Mouse (Mus musculus): ENCODE measurements around the gene Zfp607b. TPM values are rescaled to one million over a fixed set of nuclear protein-coding genes. Genes with fewer than 3 reads are reported as not detected.

The Zfp607b gene
- polyA plus RNA-seq (2012; rRNA removed): 0.18 and 0.48 TPM in 2 replicates

GRCm38 (mm10) chr7:27688815-27689612 is at the start of gene Zfp607b:
Gene Zfp607b, plus strand, starts transcription at chr7:27689340.

GRCm38 (mm10) chr7:27653681-27654437 is 35.3 kb upstream of the Zfp607b start, which contains the start of gene Ttc9b:
Gene Ttc9b, plus strand, starts transcription at chr7:27653915.

GRCm38 (mm10) chr7:27674522-27675221 is 14.5 kb upstream of the Zfp607b start, which contains the start of gene Map3k10:
Gene Map3k10, minus strand, starts transcription at chr7:27674598.

GRCm38 (mm10) chr7:27731281-27731883 is 42.2 kb downstream of the Zfp607b start, which contains the start of gene Zfp60:
Gene Zfp60, plus strand, starts transcription at chr7:27731389.

Other genes starting within 250 kb of the Zfp607b start
- gene Sptbn4, start 241.7 kb upstream of the Zfp607b start, polyA plus RNA-seq (2012; rRNA removed): 0.06 and 0.07 TPM in 2 replicates
- 646 and 662 TPM in 2 replicates for gene Blvrb, start 241.4 kb upstream of the Zfp607b start, polyA plus RNA-seq (2012; rRNA removed)
- gene Sertad3, start 215.6 kb upstream of the Zfp607b start, polyA plus RNA-seq (2012; rRNA removed): 21.9 and 25.8 TPM in 2 replicates
- gene Sertad1, start 202.4 kb upstream of the Zfp607b start, polyA plus RNA-seq (2012; rRNA removed): 8.9 and 10.4 TPM in 2 replicates
- 0.66 and 0.74 TPM in 2 replicates for gene Prx, start 190.0 kb upstream of the Zfp607b start, polyA plus RNA-seq (2012; rRNA removed)
- gene Hipk4, start 166.1 kb upstream of the Zfp607b start, polyA plus RNA-seq (2012; rRNA removed): 0.43 and 0.51 TPM in 2 replicates
- 40.9 and 46.4 TPM in 2 replicates for gene Pld3, start 136.1 kb upstream of the Zfp607b start, polyA plus RNA-seq (2012; rRNA removed)
- gene 2310022A10Rik, start 136.1 kb upstream of the Zfp607b start, polyA plus RNA-seq (2012; rRNA removed): 11.7 and 13.6 TPM in 2 replicates
- 20.9 and 24.0 TPM in 2 replicates for gene Akt2, start 97.8 kb upstream of the Zfp607b start, polyA plus RNA-seq (2012; rRNA removed)
- gene Ttc9b, start 35.4 kb upstream of the Zfp607b start, polyA plus RNA-seq (2012; rRNA removed): 0.01 TPM in 1 of 2 replicates, not detected in the other
- 3.2 TPM in 2 replicates for gene Map3k10, start 14.7 kb upstream of the Zfp607b start, polyA plus RNA-seq (2012; rRNA removed)
- 1.5 and 1.8 TPM in 2 replicates for gene Zfp60, start 42.0 kb downstream of the Zfp607b start, polyA plus RNA-seq (2012; rRNA removed)
- gene Zfp626, start 117.9 kb downstream of the Zfp607b start, polyA plus RNA-seq (2012; rRNA removed): 0.97 and 1.2 TPM in 2 replicates
- 0.80 and 0.95 TPM in 2 replicates for gene Zfp59, start 149.3 kb downstream of the Zfp607b start, polyA plus RNA-seq (2012; rRNA removed)
- gene Zfp607a, start 168.2 kb downstream of the Zfp607b start, polyA plus RNA-seq (2012; rRNA removed): 0.67 and 0.69 TPM in 2 replicates
- gene Zfp974, start 240.1 kb downstream of the Zfp607b start, polyA plus RNA-seq (2012; rRNA removed): 0.49 and 0.51 TPM in 2 replicates